Comparison of ENCODE assay signal across 11 mouse cellular contexts in the genomic region with DNA sequence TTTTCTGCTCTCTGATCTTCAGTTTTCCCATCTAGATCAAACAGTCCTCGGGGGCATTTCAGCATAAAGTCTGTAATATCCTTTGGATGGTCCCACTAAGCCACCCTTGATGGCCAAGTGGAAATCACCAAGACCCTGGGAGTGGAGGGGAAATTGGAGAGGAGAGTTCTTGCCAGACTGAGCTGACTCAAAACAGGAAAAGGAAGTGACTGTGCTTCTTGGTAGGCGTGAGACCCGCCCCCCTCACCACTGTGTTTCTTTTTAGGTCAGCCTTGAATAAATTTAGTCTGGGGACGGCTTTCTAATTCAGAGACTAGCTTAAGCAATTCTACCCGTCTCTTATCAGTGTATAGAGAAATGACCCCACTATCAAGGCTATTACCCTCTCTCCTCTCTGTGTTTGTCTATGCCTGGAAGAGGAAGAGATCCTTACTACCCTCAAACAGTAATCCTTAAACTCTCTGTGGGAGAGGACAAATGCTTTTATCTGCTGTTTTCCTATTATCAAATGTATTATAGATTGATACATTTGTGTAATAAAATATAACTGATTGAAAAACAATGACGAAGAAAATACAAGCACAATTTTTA. TPM values are rescaled to one million over a fixed set of nuclear protein-coding genes. Genes with fewer than 3 reads are reported as not detected.
DNase-seq lines count a peak whose midpoint lies in the region; ATAC-seq and TF ChIP-seq lines count a peak whose summit lies in the region.
"Had no signal": no experiment of that assay in that cellular context is flagged by ENCODE, and none has a peak within 500 bp of the region (broad histone marks: within the 10 kb centered on the region; RNA-seq: fewer than 3 reads in every experiment).

No protein-coding gene starts in this region.

- no peak overlapping the region for H3K4me2 ChIP-seq in hindbrain, postnatal 0 days (ENCODE audit: low read depth, low read length)
- H3K4me2 ChIP-seq: embryonic facial prominence, embryonic 12.5 days; midbrain, embryonic 15.5 days had no signal

- H3K4me1 ChIP-seq in hindbrain, postnatal 0 days (ENCODE audit: insufficient read depth, low read length): no peaks in the 10 kb centered on the region
- H3K4me1 ChIP-seq: embryonic facial prominence, embryonic 12.5 days had no signal

- no peak overlapping the region for H3K27ac ChIP-seq in hindbrain, postnatal 0 days
- H3K27ac ChIP-seq: embryonic facial prominence, embryonic 12.5 days; midbrain, embryonic 15.5 days had no signal

- DNase-seq in kidney, postnatal 25 days: peak; percentile 15 to 47
- DNase-seq in kidney, adult 11 months: no peak
- peak; percentile 29 for DNase-seq in Muller cell, postnatal 12 days (ENCODE audit: inconsistent ontology term)
- DNase-seq in heart, adult 9 months (ENCODE audit: low spot score in 2 of 2): peak; percentile 40 to 61
- peak; percentile 56 for DNase-seq in naive thymus-derived CD4-positive, alpha-beta T cell, adult 2 months (ENCODE audit: low read depth)
- no peak for DNase-seq in layer of hippocampus, postnatal 36 days
- DNase-seq in hindbrain, postnatal 0 days (ENCODE audit: low spot score): no peak
- DNase-seq: left cerebral cortex, postnatal 4 days had no signal

- 82% methylated on average over 6 of the region's 6 CpGs for WGBS in hindbrain, postnatal 0 days

- no peak overlapping the region for H3K4me3 ChIP-seq in hindbrain, postnatal 0 days (ENCODE audit: low read length)
- H3K4me3 ChIP-seq: embryonic facial prominence, embryonic 12.5 days; midbrain, embryonic 15.5 days had no signal

- no peak overlapping the region for H3K9ac ChIP-seq in hindbrain, postnatal 0 days (replicated peaks; ENCODE audit: low read length)
- H3K9ac ChIP-seq: embryonic facial prominence, embryonic 12.5 days; midbrain, embryonic 15.5 days had no signal

- TF ChIP-seq CTCF in hindbrain, postnatal 0 days (IDR thresholded peaks at IDR 0.05; ENCODE audit: low read depth): no peak

- H3K9me3 ChIP-seq in hindbrain, postnatal 0 days (ENCODE audit: low read length): no peaks in the 10 kb centered on the region
- H3K9me3 ChIP-seq: embryonic facial prominence, embryonic 12.5 days; midbrain, embryonic 15.5 days had no signal

- ATAC-seq in erythroid progenitor cell, adult 5-6 weeks (replicated peaks; ENCODE audit: low FRiP score, poor library complexity, severe bottlenecking): no peak
- ATAC-seq in hindbrain, postnatal 0 days: no peak
- ATAC-seq: midbrain, embryonic 15.5 days had no signal

- H3K27me3 ChIP-seq in hindbrain, postnatal 0 days (ENCODE audit: insufficient read depth, low read length): no peaks in the 10 kb centered on the region
- H3K27me3 ChIP-seq: embryonic facial prominence, embryonic 12.5 days; midbrain, embryonic 15.5 days had no signal

- H3K36me3 ChIP-seq in hindbrain, postnatal 0 days (ENCODE audit: insufficient read depth, low read length): no peaks in the 10 kb centered on the region
- H3K36me3 ChIP-seq: embryonic facial prominence, embryonic 12.5 days; midbrain, embryonic 15.5 days had no signal

RNA-seq across cellular contexts. Expression of a gene that starts 6.4 kb away (rescaled TPM):
- total RNA-seq in erythroid progenitor cell, adult 5-6 weeks (2015; ENCODE audit: low replicate concordance): 11.3 and 15.9 TPM in 2 replicates
- total RNA-seq in erythroid progenitor cell, adult 5-6 weeks (2017; ENCODE audit: low replicate concordance): 32.9 and 38.5 TPM in 2 replicates
- total RNA-seq in layer of hippocampus, postnatal 36 days (2021): 1 to 10 TPM; 3.2 to 4.5 TPM
- 0.78 and 1.7 TPM in 2 replicates for total RNA-seq in hindbrain, postnatal 0 days (2014; rRNA removed)
- 2.1 and 2.2 TPM in 2 replicates for polyA plus RNA-seq in hindbrain, postnatal 0 days (2015; fragmentation: Nextera tagmentation; extraction: Ambion mirVana)

RNA-seq across cellular contexts. Expression of a gene that starts 49.0 kb away (rescaled TPM):
- total RNA-seq in erythroid progenitor cell, adult 5-6 weeks (2015; ENCODE audit: low replicate concordance): not detected in 2 replicates
- not detected in 2 replicates for total RNA-seq in erythroid progenitor cell, adult 5-6 weeks (2017; ENCODE audit: low replicate concordance)
- under 1 TPM in 1 of 2 experiments, not detected in 1; 0.07 TPM for total RNA-seq in layer of hippocampus, postnatal 36 days (2021)
- 0.05 and 0.25 TPM in 2 replicates for total RNA-seq in hindbrain, postnatal 0 days (2014; rRNA removed)
- polyA plus RNA-seq in hindbrain, postnatal 0 days (2015; fragmentation: Nextera tagmentation; extraction: Ambion mirVana): 0.30 and 0.39 TPM in 2 replicates
- polyA plus RNA-seq: midbrain, embryonic 15.5 days had no signal

Comparison
In these comparisons a context has a peak if more than half of its experiments do, and no peak if none do; other contexts are left out.
1. DNase-seq: peak in kidney, postnatal 25 days (2 of 2), Muller cell, postnatal 12 days (single experiment), heart, adult 9 months (2 of 2) and naive thymus-derived CD4-positive, alpha-beta T cell, adult 2 months (single experiment); none in kidney, adult 11 months (single experiment), layer of hippocampus, postnatal 36 days (0 of 2) and hindbrain, postnatal 0 days (single experiment).